Mouse (Mus musculus): Measurements from ENCODE around the gene Pygo2.

- TF ChIP-seq CTCF (IDR thresholded peaks at IDR 0.05; ENCODE audit: borderline replicate concordance, insufficient read depth, low read depth, low read length) (peak; percentile 66), POLR2A (IDR thresholded peaks at IDR 0.05; ENCODE audit: borderline replicate concordance, insufficient read depth, low read length) (no peak)
Measured at GRCm38 (mm10) chr3:89456726-89457665, 27.0 kb downstream of the Pygo2 start.
